Mouse (Mus musculus) spleen, adult 2 months (tissue): Measurements from ENCODE around the gene Ccdc149.

Experiments
- CTCF ChIP-seq: fragments of 200-500 bp; IDR thresholded peaks from 2 replicates; pipeline ENCODE4 v1.5.1; 2011; ENCODE audit warnings: mild to moderate bottlenecking, inconsistent platforms; ENCODE audit not compliant: insufficient read depth, insufficient read length, insufficient replicate concordance; ENCODE audit errors: extremely low read depth
- POLR2A ChIP-seq: fragments of 200-500 bp; IDR thresholded peaks from 2 replicates; pipeline ENCODE4 v1.6.1; 2011; ENCODE audit warnings: low read depth, low read length, inconsistent platforms

- TF ChIP-seq CTCF = no peak
- TF ChIP-seq POLR2A = no peak
Observed at GRCm38 (mm10) chr5:52438946-52439345, 32.4 kb downstream of the Ccdc149 start.
